Mouse (Mus musculus): ENCODE data around the gene Tpp2. TPM values are rescaled to one million over a fixed set of nuclear protein-coding genes. Genes with fewer than 3 reads are reported as not detected.

Tpp2 gene
- polyA plus RNA-seq, 1 experiment = 80.4 TPM

DNA sequence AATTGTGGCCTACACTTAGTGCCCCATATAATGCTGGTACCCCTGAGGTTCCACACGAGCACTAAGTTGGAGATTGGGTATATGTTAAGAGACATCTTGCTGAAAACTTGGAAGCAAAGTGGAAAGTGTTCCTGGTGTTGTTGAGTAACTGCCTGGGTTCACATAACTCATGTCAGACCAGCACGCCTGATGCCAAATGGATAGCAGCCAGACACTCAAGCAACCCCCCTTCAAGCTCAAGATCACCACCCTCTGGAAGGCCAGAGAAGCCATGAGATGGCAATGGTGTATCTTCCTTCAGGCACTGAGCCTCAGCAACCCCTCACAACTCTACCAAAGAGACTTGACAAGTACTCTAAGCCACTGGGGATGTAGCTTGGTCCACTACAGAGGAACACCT lies 113.1 kb downstream of the Tpp2 start:
- Histone ChIP-seq H3K27ac (ENCODE audit: insufficient read depth, low read length) (no peak overlapping the region), H3K4me3 (ENCODE audit: insufficient read depth, low read length) (no peak overlapping the region), H3K4me1 (ENCODE audit: control insufficient read depth, insufficient read depth, low read length) (no peaks in the 10 kb centered on the region)
- TF ChIP-seq CTCF (IDR thresholded peaks at IDR 0.05; ENCODE audit: borderline replicate concordance, insufficient read depth, low read length) = no peak
- no peak for TF ChIP-seq POLR2A (IDR thresholded peaks at IDR 0.05; ENCODE audit: low read depth, low read length)

Other genes with a start within 250 kb of the Tpp2 start
- gene 1500015O10Rik, start 203.0 kb upstream of the Tpp2 start, polyA plus RNA-seq (2011; ENCODE audit: insufficient read length, low read depth, missing spikeins) = 10.6 and 42.8 TPM in 2 replicates
- gene Uxs1, start 105.8 kb upstream of the Tpp2 start, polyA plus RNA-seq (2011; ENCODE audit: insufficient read length, low read depth, missing spikeins) = 42.6 and 44.2 TPM in 2 replicates
- gene Mettl21c, start 86.4 kb downstream of the Tpp2 start, polyA plus RNA-seq (2011; ENCODE audit: insufficient read length, low read depth, missing spikeins) = not detected in 2 replicates
- gene Gm8251, start 128.3 kb downstream of the Tpp2 start, polyA plus RNA-seq (2011; ENCODE audit: insufficient read length, low read depth, missing spikeins) = 0.11 TPM in 1 of 2 replicates, not detected in the other
- 18.8 and 22.8 TPM in 2 replicates for gene Tex30, start 168.8 kb downstream of the Tpp2 start, polyA plus RNA-seq (2011; ENCODE audit: insufficient read length, low read depth, missing spikeins)
- 60.7 and 68.9 TPM in 2 replicates for gene Kdelc1, start 185.2 kb downstream of the Tpp2 start, polyA plus RNA-seq (2011; ENCODE audit: insufficient read length, low read depth, missing spikeins)
- gene Bivm, start 185.3 kb downstream of the Tpp2 start, polyA plus RNA-seq (2011; ENCODE audit: insufficient read length, low read depth, missing spikeins) = 24.2 and 33.8 TPM in 2 replicates
- 47.7 and 52.4 TPM in 2 replicates for gene Ercc5, start 214.1 kb downstream of the Tpp2 start, polyA plus RNA-seq (2011; ENCODE audit: insufficient read length, low read depth, missing spikeins)

All from embryonic fibroblast, embryonic 13.5 days (primary cell).